Mouse (Mus musculus) lung, adult 2 months (tissue): ENCODE results near the gene Rasl10b. TPM values are rescaled to one million over a fixed set of nuclear protein-coding genes. Genes with fewer than 3 reads are reported as not detected.

Source experiments
- DNase-seq: peaks from one replicate; pipeline ENCODE4 v3.0.0; 2022
- H3K4me1 ChIP-seq: fragments of 200-500 bp; 2 replicates; pipeline ENCODE4 v1.6.1; 2011; ENCODE audit warnings: low read length; ENCODE audit not compliant: control insufficient read depth, insufficient read depth
- H3K4me3 ChIP-seq: fragments of 200-500 bp; replicated peaks from 2 replicates; pipeline ENCODE3; 2011; ENCODE audit warnings: low read depth, mild to moderate bottlenecking, control low read depth, low read length; ENCODE audit errors: extremely low read depth
- CTCF ChIP-seq: fragments of 200-500 bp; IDR thresholded peaks from 2 replicates; pipeline ENCODE4 v1.5.1; 2011; ENCODE audit warnings: mild to moderate bottlenecking, low read length, control low read depth; ENCODE audit not compliant: insufficient read depth
- POLR2A ChIP-seq: fragments of 200-500 bp; IDR thresholded peaks from 2 replicates; pipeline ENCODE4 v1.6.1; 2011; ENCODE audit warnings: low read depth, mild to moderate bottlenecking, control low read depth, low read length, borderline replicate concordance; ENCODE audit errors: extremely low read depth
- WGBS: fragments of 180-500 bp; shearing (Covaris S2); methylation state at CpG from one replicate; pipeline ENCODE4 v1.1.7; 2018; 5-methylcytosine and 5-hydroxymethylcytosine counted together
- polyA plus RNA-seq: library from polyadenylated mRNA; depleted of rRNA; stranded (reverse); fragments of >200 nt; gene quantifications from 2 replicates; pipeline ENCODE4 v1.2.3, GENCODE M21; 2012

The Rasl10b gene
- polyA plus RNA-seq, 1 experiment = 1.9 TPM

GRCm38 (mm10) chr11:83443824-83444223 is 34.9 kb downstream of the Rasl10b start:
- no peak overlapping the region for H3K4me3 ChIP-seq
- H3K4me1 ChIP-seq = peaks cover 19% of the 10 kb centered on the region
- WGBS = 6% methylated on average over 7 of the region's 7 CpGs
- TF ChIP-seq POLR2A = no peak
- no peak for TF ChIP-seq CTCF
- no peak for DNase-seq

GRCm38 (mm10) chr11:83445001-83445400 is 36.1 kb downstream of the Rasl10b start:
- 43% methylated on average over 19 of the region's 19 CpGs for WGBS
- H3K4me3 ChIP-seq = no peak overlapping the region
- peaks cover 29% of the 10 kb centered on the region for H3K4me1 ChIP-seq
- TF ChIP-seq POLR2A (no peak), CTCF (no peak)
- DNase-seq = no peak

- Histone ChIP-seq H3K4me3 (no peak overlapping the region), H3K4me1 (peaks cover 26% of the 10 kb centered on the region)
- no peak for DNase-seq
- WGBS = 73% methylated on average over 10 of the region's 10 CpGs
- no peak for TF ChIP-seq POLR2A
Observed at GRCm38 (mm10) chr11:83447612-83448011, 38.7 kb downstream of the Rasl10b start.

GRCm38 (mm10) chr11:83448021-83448926 is 39.3 kb downstream of the Rasl10b start:
- no peak for TF ChIP-seq POLR2A
- TF ChIP-seq CTCF = no peak
- WGBS = 30% methylated on average over 16 of the region's 16 CpGs
- Histone ChIP-seq H3K4me1 (peaks cover 22% of the 10 kb centered on the region), H3K4me3 (no peak overlapping the region)
- peak; percentile 24 for DNase-seq

- peaks cover 23% of the 10 kb centered on the region for H3K4me1 ChIP-seq
- peak; percentile 59 for DNase-seq
- TF ChIP-seq POLR2A (no peak), CTCF (no peak)
- no peak overlapping the region for H3K4me3 ChIP-seq
Observed at GRCm38 (mm10) chr11:83448927-83449236, 39.9 kb downstream of the Rasl10b start.

- 30% methylated on average over 4 of the region's 4 CpGs for WGBS
- H3K4me1 ChIP-seq = peaks cover 24% of the 10 kb centered on the region
- no peak for DNase-seq
- TF ChIP-seq CTCF (no peak), POLR2A (no peak)
- no peak overlapping the region for H3K4me3 ChIP-seq
Observed at GRCm38 (mm10) chr11:83449298-83449697, 40.4 kb downstream of the Rasl10b start.

GRCm38 (mm10) chr11:83450550-83450949 is 41.6 kb downstream of the Rasl10b start:
- Histone ChIP-seq H3K4me3 (no peak overlapping the region), H3K4me1 (peaks cover 31% of the 10 kb centered on the region)
- 33% methylated on average over 1 of the region's 1 CpGs for WGBS
- TF ChIP-seq CTCF (no peak), POLR2A (no peak)
- DNase-seq = no peak

- H3K4me1 ChIP-seq = peaks cover 32% of the 10 kb centered on the region
Observed at GRCm38 (mm10) chr11:83451281-83451680, 42.3 kb downstream of the Rasl10b start.

GRCm38 (mm10) chr11:83454548-83454947 is 45.6 kb downstream of the Rasl10b start:
- H3K4me1 ChIP-seq = peaks cover 14% of the 10 kb centered on the region
- TF ChIP-seq CTCF (no peak), POLR2A (no peak)
- peak; percentile 36 for DNase-seq
- 3% methylated on average over 4 of the region's 4 CpGs for WGBS
- no peak overlapping the region for H3K4me3 ChIP-seq

More at GRCm38 (mm10) chr11:83451281-83451680, 42.3 kb downstream of the Rasl10b start:
- 89% methylated on average over 10 of the region's 10 CpGs for WGBS
- TF ChIP-seq POLR2A (no peak), CTCF (no peak)
- DNase-seq = no peak
- no peak overlapping the region for H3K4me3 ChIP-seq

- DNase-seq = no peak
- Histone ChIP-seq H3K4me1 (peaks cover 12% of the 10 kb centered on the region), H3K4me3 (no peak overlapping the region)
- 64% methylated on average over 3 of the region's 3 CpGs for WGBS
- TF ChIP-seq CTCF (no peak), POLR2A (no peak)
Observed at GRCm38 (mm10) chr11:83455608-83456007, 46.7 kb downstream of the Rasl10b start.

DNA sequence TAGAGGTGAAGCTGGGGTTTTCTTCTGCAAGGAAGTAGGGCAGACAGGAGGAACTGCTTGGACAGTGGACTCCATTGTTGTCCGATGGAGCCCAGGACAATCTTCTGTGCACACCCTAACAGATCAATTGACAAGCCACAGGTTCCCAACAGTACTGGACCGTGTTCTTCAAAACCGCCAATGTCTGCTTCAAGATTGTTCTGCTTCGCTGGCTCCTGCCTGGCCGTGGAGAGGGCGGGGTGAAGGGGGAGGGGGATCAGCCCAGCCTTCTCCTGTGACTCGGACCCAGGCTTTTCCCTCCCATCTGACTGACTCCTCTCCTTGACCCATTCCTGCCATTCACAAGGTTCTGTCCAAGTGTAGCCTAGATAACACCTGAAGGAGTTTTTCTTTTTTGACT is 48.3 kb downstream of the Rasl10b start:
- Histone ChIP-seq H3K4me1 (peaks cover 12% of the 10 kb centered on the region), H3K4me3 (no peak overlapping the region)
- 60% methylated on average over 7 of the region's 7 CpGs for WGBS
- TF ChIP-seq CTCF (no peak), POLR2A (no peak)
- DNase-seq = no peak
